Mouse (Mus musculus) lung, adult 2 months (tissue): ENCODE measurements at regions not wholly inside any gene's neighbourhood (a gene's known extent, or its start where the extent isn't known, plus 50 kb on each side); places are given as distances from the start of the nearest gene placed in this dataset.

Source experiments
- CTCF ChIP-seq: fragments of 200-500 bp; IDR thresholded peaks from 2 replicates; pipeline ENCODE4 v1.5.1; 2011; ENCODE audit warnings: mild to moderate bottlenecking, low read length, control low read depth; ENCODE audit not compliant: insufficient read depth
- POLR2A ChIP-seq: fragments of 200-500 bp; IDR thresholded peaks from 2 replicates; pipeline ENCODE4 v1.6.1; 2011; ENCODE audit warnings: low read depth, mild to moderate bottlenecking, control low read depth, low read length, borderline replicate concordance; ENCODE audit errors: extremely low read depth

- TF ChIP-seq POLR2A (no peak), CTCF (no peak)
These were observed 629.5 kb upstream of the Auts2 start for GRCm38 (mm10) chr5:133172686-133173085.
